Mouse (Mus musculus): ENCODE results near the gene Pla2g4d. TPM values are rescaled to one million over a fixed set of nuclear protein-coding genes. Genes with fewer than 3 reads are reported as not detected.
"Not testable (repeated sequence)": the region's sequence is repeated elsewhere in the genome, so short reads cannot be mapped to it uniquely, and the experiment has no call there.

The Pla2g4d gene
- total RNA-seq, 2 experiments from 2014 or later: not detected

DNA sequence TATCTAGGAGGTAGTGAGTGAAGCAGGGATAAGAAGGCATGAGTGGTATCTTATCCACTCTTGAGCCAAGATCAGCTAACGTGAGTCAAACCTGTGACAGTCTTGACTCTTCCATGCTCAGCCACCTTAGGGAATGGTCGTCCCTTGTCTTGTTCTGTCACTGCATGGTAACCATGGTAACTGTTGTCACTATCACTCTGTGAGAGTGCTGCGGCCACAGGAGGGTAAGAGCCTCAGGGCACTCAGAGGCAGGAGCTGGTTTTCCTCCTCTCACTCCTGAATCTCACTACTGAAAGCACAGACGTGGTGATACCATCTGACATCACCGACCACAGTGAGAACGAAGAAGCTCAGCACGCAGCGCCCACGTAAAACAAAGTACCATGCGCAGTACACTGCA lies 24.1 kb downstream of the Pla2g4d start:
- no peak for ATAC-seq (replicated peaks; ENCODE audit: poor library complexity, severe bottlenecking)

DNA sequence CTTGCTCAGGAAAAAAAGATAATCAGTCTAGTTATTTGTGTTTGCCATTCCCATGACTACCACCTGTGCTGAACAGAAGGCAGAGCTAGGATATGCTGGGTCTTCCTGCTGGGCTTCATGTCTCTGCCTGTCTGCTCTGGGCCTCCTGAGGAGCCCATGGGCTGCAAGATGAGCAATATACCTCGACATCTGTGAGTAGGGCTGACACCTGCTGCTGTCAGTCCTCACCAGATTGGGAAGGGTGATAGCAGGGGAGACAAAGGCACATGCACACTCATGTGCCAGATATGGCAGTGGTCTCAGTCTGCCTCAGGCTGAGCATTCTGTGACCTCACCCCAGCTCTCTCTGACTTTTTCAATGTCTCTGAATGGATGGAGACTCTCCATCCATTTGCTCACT lies 26.1 kb downstream of the Pla2g4d start:
- no peak for ATAC-seq (replicated peaks; ENCODE audit: poor library complexity, severe bottlenecking)

DNA sequence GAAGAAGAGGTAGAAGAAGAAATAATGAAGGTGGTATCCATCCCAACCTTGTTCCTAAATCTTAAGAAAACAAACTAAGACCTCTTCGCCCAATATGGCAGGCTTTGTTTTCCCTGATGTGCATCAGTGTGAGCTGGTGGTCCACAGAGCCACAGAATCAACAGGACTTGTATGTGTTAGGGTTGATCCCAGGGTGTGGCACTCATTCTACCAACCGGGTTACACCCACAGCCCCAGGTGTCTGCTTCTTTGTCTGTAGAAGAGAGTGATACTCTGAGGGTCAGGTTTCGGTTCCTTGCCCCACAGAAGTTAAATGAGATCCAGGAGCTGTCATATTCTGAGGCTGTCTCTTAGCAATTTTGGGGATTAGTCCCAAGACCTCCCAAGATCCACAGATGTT lies 27.7 kb downstream of the Pla2g4d start:
- no peak for ATAC-seq (replicated peaks; ENCODE audit: poor library complexity, severe bottlenecking)

DNA sequence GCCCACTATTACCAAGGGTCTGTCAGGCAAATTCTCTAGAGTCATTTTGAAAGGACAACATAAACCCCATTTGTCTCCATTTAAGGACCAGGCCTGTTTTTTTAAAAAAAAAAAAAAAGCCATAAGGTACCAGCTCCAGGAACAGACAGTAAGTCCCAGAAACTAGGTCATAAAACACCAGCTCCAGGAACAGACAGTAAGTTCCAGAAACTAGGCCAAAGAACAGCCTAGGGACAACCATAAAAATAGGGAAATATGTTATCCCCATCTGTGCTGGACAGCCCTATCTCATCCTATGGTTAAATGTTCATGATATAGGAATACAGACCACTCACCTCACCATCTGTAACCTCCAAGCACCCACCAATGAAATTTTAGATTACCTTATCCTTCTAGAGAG lies 32.7 kb downstream of the Pla2g4d start:
- no peak for ATAC-seq (replicated peaks; ENCODE audit: poor library complexity, severe bottlenecking)

DNA sequence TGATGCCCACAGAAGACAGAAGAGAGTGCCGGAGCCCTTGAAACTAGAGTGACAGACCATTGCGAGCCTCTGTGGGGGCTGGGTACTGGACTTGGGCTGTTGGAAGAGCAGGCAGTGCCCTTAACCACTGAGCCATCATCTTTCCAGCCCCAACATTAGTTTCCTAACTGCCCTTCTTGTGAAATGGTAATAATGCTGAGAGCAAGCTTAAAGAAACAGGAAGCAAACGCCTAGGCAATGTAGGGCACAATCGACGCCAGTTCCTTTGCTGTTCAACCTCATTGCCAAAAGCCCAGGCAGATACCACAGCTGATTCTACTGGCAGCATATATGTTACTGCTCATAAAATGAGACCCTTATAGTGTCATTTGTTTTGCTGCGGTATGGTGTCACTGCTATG lies 36.4 kb downstream of the Pla2g4d start:
- peak; percentile 93 for ATAC-seq (replicated peaks; ENCODE audit: poor library complexity, severe bottlenecking)

DNA sequence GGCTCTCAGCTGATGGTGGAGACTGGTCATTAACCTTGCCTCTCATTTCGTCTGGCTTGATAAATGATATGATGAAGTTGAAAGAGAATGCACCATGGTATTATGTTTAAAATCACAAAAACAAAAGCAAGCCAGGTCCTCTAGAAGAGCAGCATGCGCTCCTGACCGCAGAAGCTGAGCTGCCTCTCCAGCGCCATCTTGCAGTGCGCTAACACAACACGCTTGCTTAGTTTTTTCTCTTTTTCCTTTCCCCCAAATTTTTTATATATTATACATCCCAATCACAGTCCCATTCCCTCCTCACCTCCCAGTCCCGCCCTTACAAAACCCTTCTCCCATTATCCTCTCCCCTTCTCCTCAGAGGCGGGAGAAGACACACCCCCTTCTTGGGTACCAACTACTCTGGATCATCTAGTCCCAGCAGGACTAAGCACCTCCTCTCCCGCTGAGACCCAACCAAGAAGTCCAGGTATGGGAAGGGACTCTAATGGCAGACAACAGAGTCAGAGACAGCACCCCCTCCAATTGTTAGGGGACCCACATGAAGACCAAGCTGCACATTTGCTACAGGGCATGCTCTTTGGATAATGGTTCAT lies 43.5 kb downstream of the Pla2g4d start:
- ATAC-seq (replicated peaks; ENCODE audit: poor library complexity, severe bottlenecking): no peak

DNA sequence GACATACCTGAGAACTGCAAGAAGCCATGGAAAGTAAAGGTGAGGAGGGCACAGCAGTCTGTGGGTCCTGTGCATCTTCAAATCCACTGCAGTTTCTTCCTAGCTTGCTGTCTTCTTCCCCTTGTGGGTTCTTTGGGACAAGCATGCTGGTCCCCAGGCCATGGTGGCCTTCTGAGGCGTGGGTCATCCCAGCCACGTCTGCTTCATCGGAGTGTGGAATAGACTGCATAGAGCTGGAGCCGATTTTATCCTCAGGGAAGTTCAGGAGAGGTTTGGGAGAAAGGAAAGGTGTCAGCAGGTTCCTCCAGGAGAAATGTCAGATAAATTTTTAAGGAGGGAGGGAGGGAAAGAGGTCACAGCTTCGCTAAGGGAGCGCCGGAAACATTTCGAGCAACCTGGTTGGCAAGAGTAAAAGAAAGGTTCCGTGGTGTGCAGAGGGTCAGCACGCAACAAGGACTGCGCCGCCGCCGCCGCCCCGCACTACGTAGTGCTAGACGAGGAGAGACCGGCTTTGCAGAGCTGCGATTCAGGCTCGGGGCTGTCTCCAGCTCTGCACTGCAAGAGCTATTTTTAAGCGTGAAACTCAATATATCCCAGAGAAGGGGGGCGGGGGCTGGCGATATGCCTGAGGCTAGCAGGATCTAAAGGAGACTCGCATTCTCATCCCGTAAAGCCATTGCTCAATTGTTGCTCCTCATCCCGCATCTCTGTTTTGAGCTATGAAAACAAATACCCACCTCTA lies 44.1 kb downstream of the Pla2g4d start, which contains the start of gene Pla2g4e:
Gene Pla2g4e (minus strand): TSS at position 657 of the 742 bp plus-strand sequence.
- no peak for ATAC-seq (replicated peaks; ENCODE audit: poor library complexity, severe bottlenecking)

DNA sequence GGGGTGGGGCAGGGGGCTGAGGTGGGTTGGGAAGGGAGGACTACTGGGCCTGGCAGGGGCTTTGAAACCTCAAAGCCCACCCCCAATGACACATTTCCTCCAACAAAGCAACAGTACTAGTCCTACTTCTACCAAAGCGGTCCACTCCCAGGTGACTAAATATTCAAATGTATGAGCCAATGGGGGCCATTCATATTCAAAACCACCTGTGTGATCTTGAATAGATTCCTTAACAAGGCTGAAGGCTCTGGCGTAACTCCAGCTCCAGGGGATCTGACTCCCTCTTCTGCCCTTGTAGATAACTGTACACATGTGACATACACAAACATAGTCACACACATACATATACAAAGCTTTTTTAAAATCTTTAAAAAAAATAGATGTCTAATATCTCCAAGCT lies 45.0 kb downstream of the Pla2g4d start:
- ATAC-seq (replicated peaks; ENCODE audit: poor library complexity, severe bottlenecking): no peak

DNA sequence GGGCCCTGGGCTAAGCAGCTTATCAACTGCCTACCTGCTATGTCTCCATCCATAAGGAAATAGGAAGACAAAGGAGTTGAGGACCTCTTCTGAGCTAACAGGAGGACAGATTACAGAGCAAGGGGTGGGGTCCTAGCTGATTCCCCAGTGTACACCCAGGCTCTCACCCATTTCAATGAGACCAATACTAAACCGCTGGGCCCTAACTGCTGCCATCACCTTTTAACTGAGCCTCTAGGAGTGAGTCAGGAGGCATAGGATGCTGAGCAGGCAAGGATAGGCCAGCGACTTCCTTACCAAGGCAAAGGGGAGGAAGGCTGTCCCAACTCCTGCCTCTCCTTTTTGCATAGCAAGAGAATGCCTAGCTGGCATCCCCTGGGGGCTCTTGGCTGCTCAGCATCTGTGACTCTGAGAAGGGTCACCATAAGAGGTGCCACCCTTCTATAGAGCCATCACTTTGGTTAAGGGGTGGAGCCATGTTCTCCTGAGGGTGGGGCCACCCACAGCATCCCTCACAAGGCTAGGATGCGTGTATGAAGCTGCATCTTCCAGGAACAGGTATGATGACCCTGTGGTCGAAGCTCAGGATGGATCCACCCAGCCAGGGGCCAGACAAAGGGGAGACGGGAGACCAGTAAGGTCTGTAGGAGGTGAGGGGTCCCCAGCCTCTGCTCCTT lies 46.1 kb downstream of the Pla2g4d start:
- no peak for ATAC-seq (replicated peaks; ENCODE audit: poor library complexity, severe bottlenecking)

DNA sequence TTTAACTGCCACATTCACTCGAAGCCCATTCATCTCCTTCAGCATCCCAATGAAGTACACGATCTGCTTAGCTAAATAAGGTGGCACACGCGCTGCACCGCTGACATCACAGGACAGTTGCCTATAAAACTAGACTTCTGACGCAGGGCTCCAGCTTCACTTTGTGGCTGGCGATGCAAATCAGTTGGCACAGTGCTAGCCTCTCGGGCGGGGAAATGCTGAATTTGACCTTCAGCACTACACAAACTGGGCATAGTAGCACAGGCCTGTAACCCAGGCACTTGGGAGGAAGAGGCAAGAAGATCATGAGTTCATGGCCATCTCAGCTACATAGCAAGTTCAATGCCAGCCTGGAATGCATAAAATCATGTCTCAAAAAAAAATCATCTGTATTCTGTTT lies 50.3 kb downstream of the Pla2g4d start:
- ATAC-seq (replicated peaks; ENCODE audit: poor library complexity, severe bottlenecking): not testable (repeated sequence)

DNA sequence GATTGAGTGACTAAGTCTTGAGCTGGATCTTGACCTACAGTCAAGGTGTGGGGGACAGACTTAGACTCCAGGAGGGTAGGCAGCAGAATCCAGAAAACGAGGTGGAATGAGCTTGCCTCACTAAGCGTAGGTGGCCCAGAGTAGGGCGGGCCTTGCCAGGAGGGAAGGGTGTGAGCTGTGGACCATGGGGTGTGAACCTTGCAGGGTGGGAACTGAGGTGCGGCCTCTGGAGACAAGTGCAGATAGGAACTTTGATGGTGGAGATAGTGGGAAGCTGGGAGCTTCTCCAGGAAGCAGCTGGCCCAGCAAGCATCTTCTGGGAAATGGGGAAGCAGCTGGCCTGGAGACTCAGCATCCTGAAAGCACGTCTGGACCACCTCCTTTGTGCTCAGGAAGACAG lies 51.2 kb downstream of the Pla2g4d start:
- ATAC-seq (replicated peaks; ENCODE audit: poor library complexity, severe bottlenecking): no peak

DNA sequence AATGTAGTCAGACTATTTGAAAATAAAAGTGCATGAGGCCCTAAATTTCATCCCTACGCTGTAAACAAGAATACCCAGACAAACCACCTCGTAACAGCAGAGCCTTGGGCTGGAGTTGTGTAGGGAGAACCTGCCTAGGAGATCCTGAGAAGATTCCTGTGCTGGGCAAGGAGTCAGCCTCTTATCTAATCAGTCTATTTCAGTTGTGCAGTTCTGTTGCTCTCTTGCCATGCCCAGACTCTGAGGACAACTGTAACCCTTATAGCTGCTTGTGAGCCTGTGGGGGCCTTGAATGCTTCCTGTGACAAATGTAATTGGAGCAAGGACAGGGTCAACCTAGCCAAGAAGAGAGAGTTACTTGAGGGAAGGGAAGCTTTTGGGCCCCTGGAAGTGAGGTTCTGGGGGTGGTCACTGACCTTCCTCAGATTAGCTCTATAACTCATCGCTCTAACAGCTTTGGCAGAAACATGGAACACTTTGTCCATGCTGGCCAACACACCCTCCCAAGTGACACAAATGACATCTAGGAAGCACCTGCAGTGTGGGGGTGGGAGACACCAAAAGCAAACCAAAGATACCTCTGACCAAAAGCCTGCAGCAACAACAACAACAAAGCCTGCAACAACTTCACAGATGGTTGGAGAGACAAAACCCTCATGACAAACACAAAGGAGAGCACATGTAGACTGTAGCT lies 52.9 kb downstream of the Pla2g4d start:
- ATAC-seq (replicated peaks; ENCODE audit: poor library complexity, severe bottlenecking): no peak

DNA sequence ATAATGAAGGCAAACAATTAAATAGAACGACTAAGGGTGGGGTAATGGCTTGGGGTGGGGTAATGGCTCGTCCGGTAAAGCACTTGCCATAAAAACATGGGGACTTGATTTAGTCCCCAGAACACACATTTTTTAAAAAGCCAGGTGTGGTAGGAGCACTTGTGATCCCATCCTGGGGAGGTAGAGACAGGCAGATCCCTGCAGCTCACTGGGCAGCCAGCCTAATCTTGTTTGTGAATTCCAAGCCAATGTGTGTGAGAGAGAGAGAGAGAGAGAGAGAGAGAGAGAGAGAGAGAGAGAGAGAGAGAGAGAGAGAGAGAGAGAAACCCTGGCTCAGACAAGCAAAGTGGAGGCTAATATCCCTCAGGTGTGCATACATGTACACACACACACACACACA lies 53.6 kb downstream of the Pla2g4d start:
- ATAC-seq (replicated peaks; ENCODE audit: poor library complexity, severe bottlenecking): no peak

DNA sequence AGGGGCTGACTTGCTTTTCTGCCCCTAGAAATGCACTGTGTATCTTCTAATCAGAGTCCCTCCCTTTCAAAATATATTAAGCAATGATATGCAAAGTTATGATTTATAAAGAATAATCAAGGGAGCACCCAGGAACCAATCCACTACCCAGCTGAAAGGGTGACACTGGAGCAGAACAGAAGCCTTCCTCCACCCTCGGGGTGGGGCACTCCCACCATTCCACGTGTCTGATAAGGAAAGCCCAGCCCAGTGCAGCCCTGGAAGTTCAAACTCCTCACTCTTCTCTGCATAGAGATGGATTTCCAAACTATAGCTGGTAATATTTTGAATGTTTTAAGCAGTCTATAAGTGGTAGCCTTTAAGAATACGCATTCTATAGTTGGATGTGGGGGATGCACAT lies 57.4 kb downstream of the Pla2g4d start:
- no peak for ATAC-seq (replicated peaks; ENCODE audit: poor library complexity, severe bottlenecking)

Other genes starting within 250 kb of the Pla2g4d start
- 27.0 and 33.4 TPM in 2 replicates for gene Ehd4, start 134.6 kb downstream of the Pla2g4d start, total RNA-seq (2014; fragmentation: Nextera tagmentation)
- 29.4 and 30.3 TPM in 2 replicates for gene Ehd4, start 134.6 kb downstream of the Pla2g4d start, total RNA-seq (2017)
- gene Pla2g4e, start 43.9 kb downstream of the Pla2g4d start, total RNA-seq (2014; fragmentation: Nextera tagmentation): not detected in 2 replicates
- gene Pla2g4e, start 43.9 kb downstream of the Pla2g4d start, total RNA-seq (2017): not detected in 2 replicates
- not detected in 2 replicates for gene Pla2g4f, start 25.0 kb upstream of the Pla2g4d start, total RNA-seq (2014; fragmentation: Nextera tagmentation)
- not detected in 2 replicates for gene Pla2g4f, start 25.0 kb upstream of the Pla2g4d start, total RNA-seq (2017)
- 30.1 and 55.0 TPM in 2 replicates for gene Vps39, start 63.9 kb upstream of the Pla2g4d start, total RNA-seq (2014; fragmentation: Nextera tagmentation)
- 37.1 and 39.2 TPM in 2 replicates for gene Vps39, start 63.9 kb upstream of the Pla2g4d start, total RNA-seq (2017)
- 16.9 and 36.3 TPM in 2 replicates for gene Ganc, start 114.7 kb upstream of the Pla2g4d start, total RNA-seq (2014; fragmentation: Nextera tagmentation)
- gene Ganc, start 114.7 kb upstream of the Pla2g4d start, total RNA-seq (2017): 20.1 and 33.1 TPM in 2 replicates
- gene Tmem87a, start 114.9 kb upstream of the Pla2g4d start, total RNA-seq (2014; fragmentation: Nextera tagmentation): 24.8 and 27.8 TPM in 2 replicates
- 52.1 and 74.8 TPM in 2 replicates for gene Tmem87a, start 114.9 kb upstream of the Pla2g4d start, total RNA-seq (2017)
- 1.4 TPM in 1 of 2 replicates, not detected in the other for gene Capn3, start 166.8 kb upstream of the Pla2g4d start, total RNA-seq (2014; fragmentation: Nextera tagmentation)
- gene Capn3, start 166.8 kb upstream of the Pla2g4d start, total RNA-seq (2017): 1.4 and 1.6 TPM in 2 replicates